Mouse (Mus musculus): ENCODE data around the gene Arid3c.

GRCm38 (mm10) chr4:41716834-41717233, 14.1 kb downstream of the Arid3c start:
- TF ChIP-seq HCFC1 (IDR thresholded peaks at IDR 0.05; ENCODE audit: borderline replicate concordance, insufficient read depth, low read length) (no peak), ZNF384 (IDR thresholded peaks at IDR 0.05; ENCODE audit: low read depth, low read length) (no peak), MAFK (IDR thresholded peaks at IDR 0.05; ENCODE audit: insufficient read depth, low read depth, low read length) (no peak)

All from ES-E14 (cell line).